Mouse (Mus musculus) kidney, postnatal 4 days (tissue): ENCODE results near the gene Ccnb2.
A peak's percentile ranks its signal among the peaks of the same experiment; 100 is the strongest.
"Not testable (repeated sequence)": the region's sequence is repeated elsewhere in the genome, so short reads cannot be mapped to it uniquely, and the experiment has no call there.

Experiments
- DNase-seq, 2 experiments: peaks; one replicate each; pipeline ENCODE4 v3.0.0; 2021; ENCODE audit warnings: mixed read lengths in 2 of 2

Gene Ccnb2

GRCm38 (mm10) chr9:70421257-70422056 is at the start of gene Ccnb2:
Gene Ccnb2, minus strand, starts transcription at chr9:70421547.
- DNase-seq = peak; percentile 92 to 95

DNA sequence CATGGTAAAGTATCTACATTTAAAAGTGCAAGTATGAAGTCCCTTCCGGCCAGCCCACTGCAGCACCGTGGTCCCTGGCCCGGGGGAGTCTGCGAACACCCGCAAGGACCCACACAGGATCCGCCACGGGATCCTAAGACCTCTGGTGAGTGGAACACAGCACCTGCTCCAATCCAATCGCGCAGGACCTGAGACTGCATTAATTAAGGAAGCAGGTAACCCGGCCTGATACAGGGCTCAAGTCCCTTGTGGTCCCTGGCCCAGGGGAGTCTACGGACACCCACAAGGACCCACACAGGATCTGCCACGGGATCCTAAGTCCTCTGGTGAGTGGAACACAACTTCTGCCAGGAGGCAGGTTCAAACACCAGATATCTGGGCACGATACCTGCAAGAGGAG is 41.7 kb upstream of the Ccnb2 start:
- DNase-seq = not testable (repeated sequence)

DNA sequence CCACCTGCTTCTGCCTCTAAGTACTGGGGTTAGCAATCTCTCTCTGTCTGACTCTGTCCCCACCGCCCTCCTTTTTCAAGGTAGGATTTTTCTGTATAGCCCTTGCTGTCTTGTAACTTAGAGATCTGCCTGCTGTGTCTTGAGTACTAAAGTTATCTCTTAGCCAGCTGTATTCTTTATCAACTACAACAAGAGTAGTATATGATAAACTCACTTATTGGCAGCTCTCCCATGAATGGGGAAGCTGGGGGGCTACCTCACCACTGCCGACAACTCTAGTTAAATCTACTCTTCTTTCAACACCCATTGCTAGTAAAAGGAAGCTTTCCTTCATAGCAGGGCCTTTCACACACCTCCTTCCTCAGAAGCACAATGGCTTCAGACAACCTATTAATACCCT is 31.0 kb upstream of the Ccnb2 start:
- DNase-seq = no peak

GRCm38 (mm10) chr9:70449072-70449471 is 27.7 kb upstream of the Ccnb2 start:
- no peak for DNase-seq

DNA sequence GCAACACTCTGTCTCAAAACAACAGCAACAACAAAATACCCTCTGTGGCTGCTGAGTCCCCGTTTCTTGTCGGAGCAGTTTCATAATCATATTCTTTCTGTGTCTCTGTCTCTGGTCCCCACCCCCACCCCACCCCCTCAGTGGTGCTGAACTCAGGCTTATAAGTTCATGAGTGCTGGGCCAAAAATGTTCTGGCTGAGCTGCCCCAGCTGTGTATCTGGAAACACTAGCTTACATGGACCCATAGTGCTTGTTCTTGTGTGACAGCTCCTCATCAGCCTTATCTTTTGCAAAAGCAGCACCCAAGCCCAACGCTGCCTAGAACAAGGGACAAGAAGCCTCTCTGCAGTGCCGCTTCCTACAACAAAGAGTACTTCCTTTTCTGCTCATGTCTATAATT is 18.6 kb upstream of the Ccnb2 start:
- peak; percentile 51 to 58 for DNase-seq

DNA sequence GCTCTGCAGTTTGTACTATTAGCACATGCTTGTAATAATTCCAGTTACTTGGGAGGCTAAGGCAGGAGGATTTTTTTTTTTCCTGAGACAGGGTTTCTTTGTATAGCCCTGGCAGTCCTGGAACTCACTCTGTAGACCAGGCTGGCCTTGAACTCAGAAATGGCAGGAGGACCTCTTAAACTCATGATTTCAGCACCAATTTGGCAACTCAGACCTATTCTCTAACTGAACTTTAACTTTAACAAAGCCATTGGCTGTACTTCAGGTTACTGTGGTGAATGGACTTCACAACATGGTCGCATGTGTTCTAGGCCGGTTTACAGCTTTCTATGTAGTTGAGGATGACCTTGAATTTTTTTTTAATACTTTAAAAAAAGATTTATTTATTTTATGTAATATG is 1.3 kb upstream of the Ccnb2 start:
- DNase-seq = no peak

- no peak for DNase-seq
Measured at GRCm38 (mm10) chr9:70416412-70416811, 4.9 kb downstream of the Ccnb2 start.

- no peak for DNase-seq
Measured at GRCm38 (mm10) chr9:70413038-70413437, 8.3 kb downstream of the Ccnb2 start.

DNA sequence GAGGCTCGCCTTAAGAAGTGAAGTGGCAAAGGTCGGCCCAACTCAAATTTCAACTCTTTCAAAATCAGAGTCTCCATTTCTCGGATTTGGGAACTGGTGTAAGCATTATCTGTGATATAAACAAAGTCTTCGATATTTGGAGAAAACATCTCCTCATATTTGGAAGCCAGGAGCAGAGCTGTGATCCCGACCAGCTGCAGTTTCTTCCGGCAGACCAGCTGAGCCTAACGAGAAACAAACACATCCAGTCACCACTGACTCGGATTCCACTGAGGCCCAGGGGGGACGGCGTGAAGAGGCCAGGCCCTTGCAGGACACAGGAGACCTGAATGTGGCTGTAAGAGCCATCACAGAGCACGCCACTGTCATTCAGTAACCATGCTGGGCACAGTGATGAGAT is 10.7 kb downstream of the Ccnb2 start:
- DNase-seq = no peak

- DNase-seq = no peak
Measured at GRCm38 (mm10) chr9:70409743-70410142, 11.6 kb downstream of the Ccnb2 start.

DNA sequence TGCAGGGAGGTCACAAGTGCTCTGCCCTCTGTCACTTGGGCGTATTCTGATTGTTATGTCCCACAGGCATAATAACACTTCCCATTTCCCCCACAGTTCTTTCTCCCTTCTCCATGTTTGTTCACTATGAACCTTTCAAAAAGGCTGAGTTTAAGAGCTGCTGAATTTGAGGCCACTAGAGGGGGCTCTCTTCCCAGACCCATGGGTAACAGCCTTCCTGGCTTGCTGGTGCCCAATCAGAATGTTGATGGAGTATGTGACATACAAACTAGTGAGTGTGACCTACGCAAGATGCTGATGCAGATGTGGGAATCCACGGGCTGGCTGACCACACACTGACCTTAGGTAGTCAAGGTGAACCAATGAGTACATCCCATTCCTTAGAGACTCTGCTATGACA is 12.6 kb downstream of the Ccnb2 start:
- peak; percentile 21 to 55 for DNase-seq

DNA sequence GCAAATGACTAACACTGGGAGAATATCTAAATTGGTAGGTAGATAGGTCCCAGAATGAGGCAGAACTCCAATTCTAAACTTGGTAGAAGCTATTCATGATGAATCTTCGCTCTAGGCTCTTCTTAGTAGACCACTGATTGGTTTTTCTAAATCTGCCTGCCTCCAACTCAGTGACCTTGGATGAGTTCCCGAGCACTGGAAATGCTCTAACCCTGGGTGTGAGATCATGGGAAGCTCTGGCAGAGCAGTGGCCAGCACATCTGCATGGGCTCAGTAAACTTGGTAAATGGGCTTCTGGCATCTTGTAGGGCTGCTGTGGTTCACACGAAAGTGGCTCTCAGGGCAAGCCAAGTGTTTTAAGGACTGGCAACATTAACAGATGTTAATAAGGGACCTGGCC is 14.8 kb downstream of the Ccnb2 start:
- DNase-seq = no peak

GRCm38 (mm10) chr9:70401937-70402539 is 19.3 kb downstream of the Ccnb2 start:
- DNase-seq = no peak

GRCm38 (mm10) chr9:70396083-70396482 is 25.3 kb downstream of the Ccnb2 start:
- DNase-seq = no peak

DNA sequence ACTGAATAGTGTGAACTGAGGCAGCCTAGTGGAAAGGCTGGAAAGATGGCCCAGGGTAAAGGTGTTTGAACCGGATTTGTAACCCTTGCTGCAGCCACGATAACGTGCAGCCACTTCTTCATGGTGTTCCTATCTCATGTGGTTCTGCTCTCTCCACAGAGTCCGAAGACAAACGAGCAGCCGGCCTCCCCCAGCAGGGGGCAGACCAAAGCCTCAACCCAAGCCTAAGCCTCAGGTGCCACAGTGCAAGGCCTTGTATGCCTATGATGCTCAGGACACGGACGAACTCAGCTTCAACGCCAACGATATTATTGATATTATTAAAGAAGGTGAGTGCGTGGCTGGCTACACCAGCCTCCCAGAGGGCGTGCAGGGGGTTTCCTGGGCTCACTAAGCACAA is 25.7 kb downstream of the Ccnb2 start:
- peak; percentile 36 to 49 for DNase-seq

DNA sequence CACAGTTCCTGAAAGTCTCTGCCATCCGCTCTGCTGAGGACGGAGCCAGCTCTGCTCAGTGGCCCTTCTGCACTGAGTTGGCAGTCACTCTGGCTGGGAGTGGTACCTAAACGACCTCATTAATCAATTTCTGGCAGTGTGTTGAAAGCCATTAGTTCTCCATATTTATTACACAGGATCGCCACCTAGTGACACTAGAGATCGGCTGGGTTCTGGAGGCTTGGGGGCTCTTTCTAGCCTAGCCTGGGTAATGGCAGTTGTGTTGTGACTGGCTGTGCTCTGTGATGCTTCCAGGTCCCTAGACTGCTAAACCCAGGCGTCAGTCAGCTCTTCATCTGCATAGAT is 28.8 kb downstream of the Ccnb2 start:
- peak; percentile 47 to 55 for DNase-seq

DNA sequence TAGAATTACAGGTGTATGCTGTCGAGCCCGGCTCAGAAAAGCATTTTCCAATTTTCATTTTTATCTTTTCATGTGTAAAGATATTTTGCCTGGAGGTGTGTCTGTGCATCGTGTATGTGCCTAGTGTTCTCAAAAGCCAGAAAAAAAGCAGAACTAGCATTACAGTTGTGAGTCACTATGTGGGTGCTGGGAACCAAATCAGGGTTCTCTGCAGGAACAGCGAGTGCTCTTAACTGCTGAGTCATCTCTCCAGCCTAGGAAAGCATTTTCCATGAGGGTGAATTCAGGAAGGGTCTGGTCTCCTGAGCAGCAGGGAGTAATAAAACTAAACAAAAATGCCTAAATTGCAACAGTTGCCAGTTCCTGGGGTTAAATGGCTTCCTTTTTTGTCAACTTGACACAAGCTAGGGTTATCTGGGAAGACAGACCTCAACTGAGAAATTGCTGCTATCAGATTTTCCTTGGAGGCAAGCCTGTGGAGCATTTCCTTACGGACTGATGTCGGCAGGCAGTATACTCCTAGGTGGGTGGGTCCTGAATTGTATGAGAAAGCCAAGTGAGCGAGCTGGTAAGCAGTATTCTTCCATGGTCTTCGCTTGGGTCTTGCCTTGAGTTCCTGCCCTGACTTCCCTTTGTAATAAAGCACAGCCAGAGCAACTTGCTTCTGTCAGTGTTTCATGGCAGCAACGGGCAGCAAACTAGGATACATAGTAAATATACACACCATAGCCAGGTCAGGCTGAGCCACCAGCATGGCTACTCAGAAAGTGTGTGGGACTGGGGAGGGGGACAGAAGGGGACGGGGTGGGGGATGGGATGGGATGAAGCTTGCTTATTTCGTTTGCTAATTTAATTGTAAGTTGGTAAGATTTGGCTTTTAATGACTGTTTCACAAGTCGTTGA is 29.4 kb downstream of the Ccnb2 start:
- DNase-seq = no peak

- DNase-seq = no peak
Measured at GRCm38 (mm10) chr9:70391042-70391441, 30.3 kb downstream of the Ccnb2 start.

- no peak for DNase-seq
Measured at GRCm38 (mm10) chr9:70389548-70389947, 31.8 kb downstream of the Ccnb2 start.

DNA sequence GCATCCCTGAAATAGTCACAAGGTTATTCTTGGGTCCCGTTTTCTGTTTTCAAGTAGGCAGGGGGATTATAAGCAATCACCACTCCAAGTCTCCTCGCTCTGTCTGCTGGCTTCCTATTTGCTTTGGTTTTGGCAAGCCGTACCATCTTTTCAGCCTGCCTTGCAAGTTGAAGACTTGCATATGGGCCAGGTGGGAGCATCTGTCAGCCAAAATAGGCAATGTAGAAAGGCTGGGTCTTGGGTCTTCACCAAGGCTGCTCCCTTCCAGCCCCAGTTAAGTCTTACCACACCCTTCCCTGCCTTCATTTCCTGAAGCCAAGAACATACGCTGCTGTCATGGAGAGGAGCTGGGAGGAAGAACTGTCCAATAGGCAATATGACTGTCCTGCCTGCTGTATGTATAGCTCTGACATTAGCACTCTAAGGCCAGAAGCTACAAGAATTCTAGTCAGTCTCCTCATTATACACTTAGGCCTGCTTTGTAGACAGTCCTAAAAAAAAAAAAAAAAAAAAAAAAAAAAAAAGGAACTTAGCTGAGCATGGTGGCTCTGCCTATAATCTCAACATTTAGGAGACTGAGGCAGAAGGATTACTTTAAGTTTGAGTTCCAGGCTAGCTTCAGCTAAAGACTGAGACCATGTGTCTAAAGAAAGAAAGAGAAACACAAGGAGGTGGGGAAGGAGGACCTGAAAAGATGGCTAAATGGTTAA is 33.8 kb downstream of the Ccnb2 start:
- no peak for DNase-seq

- DNase-seq = no peak
Measured at GRCm38 (mm10) chr9:70384958-70385728, 36.2 kb downstream of the Ccnb2 start.

DNA sequence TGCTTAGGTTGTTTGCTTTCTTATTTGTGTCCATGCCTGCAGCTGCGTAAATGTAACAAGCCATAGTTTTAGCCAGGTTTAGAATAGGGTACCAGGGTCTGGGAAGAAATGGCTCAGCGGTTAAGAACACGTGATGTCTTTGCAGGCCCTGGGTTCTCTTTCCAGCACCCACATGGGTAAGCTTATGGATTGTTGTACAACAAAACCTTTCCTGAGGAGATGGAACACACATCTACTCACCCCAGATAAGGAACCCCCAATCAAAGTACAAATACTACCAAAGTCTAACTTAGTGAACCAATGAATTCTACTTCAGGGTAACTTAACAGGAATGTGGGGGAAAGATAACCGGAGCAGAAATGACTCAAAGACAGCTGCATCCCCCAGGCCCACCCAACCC is 36.9 kb downstream of the Ccnb2 start:
- no peak for DNase-seq
